Mouse (Mus musculus) lung, postnatal 0 days (tissue): ENCODE measurements around the gene Sgms1. TPM values are rescaled to one million over a fixed set of nuclear protein-coding genes. Genes with fewer than 3 reads are reported as not detected.

Source experiments
- ATAC-seq: fragments of 200-750 bp; cut with Nextera tagmentation; 2 replicates; pipeline ENCODE4 v1.8.0; 2017; ENCODE audit warnings: moderate library complexity
- DNase-seq: peaks from one replicate; pipeline ENCODE4 v3.0.0-alpha.2; 2016; ENCODE audit warnings: low spot score
- H3K27ac ChIP-seq: fragments of 300-500 bp; sonication (generic); 2 replicates; pipeline ENCODE4 v1.5.1; 2014; ENCODE audit warnings: antibody characterized with exemption, mild to moderate bottlenecking, low read length, mixed read lengths
- H3K27me3 ChIP-seq: fragments of 300-500 bp; sonication (generic); replicated peaks from 2 replicates; pipeline ENCODE4 v1.6.1; 2014; ENCODE audit warnings: low read length, mixed read lengths; ENCODE audit not compliant: insufficient read depth
- H3K36me3 ChIP-seq: fragments of 300-500 bp; sonication (generic); 2 replicates; pipeline ENCODE4 v1.6.1; 2014; ENCODE audit warnings: low read length, mixed read lengths; ENCODE audit not compliant: insufficient read depth
- H3K4me1 ChIP-seq: fragments of 300-500 bp; sonication (generic); 2 replicates; pipeline ENCODE4 v1.6.1; 2014; ENCODE audit warnings: antibody characterized with exemption, low read depth, low read length, mixed read lengths; ENCODE audit not compliant: insufficient read depth
- H3K4me2 ChIP-seq: fragments of 300-500 bp; sonication (generic); replicated peaks from 2 replicates; pipeline ENCODE4 v1.6.1; 2014; ENCODE audit warnings: low read depth, mild to moderate bottlenecking, low read length, moderate library complexity, mixed read lengths
- H3K4me3 ChIP-seq: fragments of 300-500 bp; sonication (generic); 2 replicates; pipeline ENCODE4 v1.5.1; 2014; ENCODE audit warnings: low read depth, low read length
- H3K9ac ChIP-seq: fragments of 300-500 bp; sonication (generic); replicated peaks from 2 replicates; pipeline ENCODE4 v1.6.1; 2014; ENCODE audit warnings: low read depth, mild to moderate bottlenecking
- H3K9me3 ChIP-seq: fragments of 300-500 bp; sonication (generic); 2 replicates; pipeline ENCODE4 v1.6.1; 2016; ENCODE audit warnings: low read length, mixed read lengths
- CTCF ChIP-seq: IDR thresholded peaks from 2 replicates; pipeline ENCODE4 v1.5.1; 2016; ENCODE audit warnings: antibody characterized with exemption, mild to moderate bottlenecking
- EP300 ChIP-seq: IDR thresholded peaks from 2 replicates; pipeline ENCODE4 v1.6.1; 2016; ENCODE audit warnings: antibody characterized with exemption, mild to moderate bottlenecking, control low read depth
- WGBS: fragments of 180-500 bp; shearing (Covaris S2); extraction: QIAGEN DNeasy Blood & Tissue Kit; methylation state at CpG from one replicate; pipeline ENCODE4 v1.1.7; 2014; 5-methylcytosine and 5-hydroxymethylcytosine counted together
- polyA plus RNA-seq: library from polyadenylated mRNA; unstranded; fragments of >200 nt; fragmentation: Nextera tagmentation; extraction: Ambion mirVana; gene quantifications from 2 replicates; pipeline ENCODE4 v1.2.1, GENCODE M21; 2015

The Sgms1 gene
- polyA plus RNA-seq, 1 experiment from 2014 or later, result 59.3 TPM

- Histone ChIP-seq H3K36me3 (no peaks in the 10 kb centered on the region), H3K9me3 (no peaks in the 10 kb centered on the region), H3K9ac (no peak overlapping the region), H3K4me1 (no peaks in the 10 kb centered on the region; the same call in 1 of the 2 replicates), H3K4me3 (no peak overlapping the region), H3K27me3 (no peaks in the 10 kb centered on the region), H3K27ac (no peak overlapping the region), H3K4me2 (no peak overlapping the region)
- TF ChIP-seq EP300, result no peak
- no peak for TF ChIP-seq CTCF
- ATAC-seq (no peak), DNase-seq (no peak)
- 60% methylated on average over 7 of the region's 7 CpGs for WGBS
Observed at GRCm38 (mm10) chr19:32406717-32407116, 17.2 kb upstream of the Sgms1 start.

GRCm38 (mm10) chr19:32404386-32404785 is 14.9 kb upstream of the Sgms1 start:
- TF ChIP-seq EP300 (no peak), CTCF (no peak)

GRCm38 (mm10) chr19:32403834-32404233 is 14.3 kb upstream of the Sgms1 start:
- ATAC-seq (no peak), DNase-seq (no peak)
- TF ChIP-seq CTCF (no peak), EP300 (no peak)
- no peaks in the 10 kb centered on the region for H3K4me1 ChIP-seq
- H3K9me3 ChIP-seq, result no peaks in the 10 kb centered on the region
- H3K36me3 ChIP-seq, result no peaks in the 10 kb centered on the region
- H3K4me3 ChIP-seq, result no peak overlapping the region
- H3K27ac ChIP-seq, result no peak overlapping the region
- no peaks in the 10 kb centered on the region for H3K27me3 ChIP-seq
- 78% methylated on average over 5 of the region's 5 CpGs for WGBS
- no peak overlapping the region for H3K9ac ChIP-seq
- no peak overlapping the region for H3K4me2 ChIP-seq

More at GRCm38 (mm10) chr19:32404386-32404785, 14.9 kb upstream of the Sgms1 start:
- Histone ChIP-seq H3K4me2 (no peak overlapping the region), H3K27ac (no peak overlapping the region), H3K4me1 (no peaks in the 10 kb centered on the region), H3K9ac (no peak overlapping the region), H3K4me3 (no peak overlapping the region), H3K36me3 (no peaks in the 10 kb centered on the region), H3K27me3 (no peaks in the 10 kb centered on the region), H3K9me3 (no peaks in the 10 kb centered on the region)
- no peak for DNase-seq
- WGBS, result 49% methylated on average over 5 of the region's 5 CpGs
- ATAC-seq, result no peak

GRCm38 (mm10) chr19:32398491-32398890 is 9.0 kb upstream of the Sgms1 start:
- Histone ChIP-seq H3K4me1 (no peaks in the 10 kb centered on the region), H3K4me3 (no peak overlapping the region), H3K4me2 (no peak overlapping the region), H3K9ac (no peak overlapping the region), H3K36me3 (no peaks in the 10 kb centered on the region), H3K9me3 (no peaks in the 10 kb centered on the region), H3K27ac (no peak overlapping the region), H3K27me3 (no peaks in the 10 kb centered on the region)
- DNase-seq (no peak), ATAC-seq (no peak)
- TF ChIP-seq CTCF (no peak), EP300 (no peak)
- WGBS, result 70% methylated on average over 5 of the region's 5 CpGs

GRCm38 (mm10) chr19:32396303-32396702 is 6.8 kb upstream of the Sgms1 start:
- TF ChIP-seq CTCF, result no peak
- TF ChIP-seq EP300, result no peak
- no peak overlapping the region for H3K4me2 ChIP-seq
- H3K4me1 ChIP-seq, result no peaks in the 10 kb centered on the region
- H3K9ac ChIP-seq, result no peak overlapping the region
- H3K36me3 ChIP-seq, result no peaks in the 10 kb centered on the region
- DNase-seq (no peak), ATAC-seq (no peak)
- H3K27me3 ChIP-seq, result no peaks in the 10 kb centered on the region
- H3K27ac ChIP-seq, result no peak overlapping the region
- H3K9me3 ChIP-seq, result no peaks in the 10 kb centered on the region
- 48% methylated on average over 6 of the region's 6 CpGs for WGBS
- no peak overlapping the region for H3K4me3 ChIP-seq

- H3K27me3 ChIP-seq, result no peaks in the 10 kb centered on the region
- DNase-seq (no peak), ATAC-seq (no peak)
- H3K36me3 ChIP-seq, result no peaks in the 10 kb centered on the region
- WGBS, result 87% methylated on average over 13 of the region's 13 CpGs
- no peak overlapping the region for H3K9ac ChIP-seq
- no peak overlapping the region for H3K4me3 ChIP-seq
- no peak overlapping the region for H3K27ac ChIP-seq
- no peak for TF ChIP-seq EP300
- peaks cover 5% of the 10 kb centered on the region; the same call in 1 of the 2 replicates for H3K4me1 ChIP-seq
- no peak overlapping the region for H3K4me2 ChIP-seq
- H3K9me3 ChIP-seq, result no peaks in the 10 kb centered on the region
Observed at GRCm38 (mm10) chr19:32394825-32395224, 5.3 kb upstream of the Sgms1 start.
